Mouse (Mus musculus) intestine, postnatal 0 days (tissue): Measurements from ENCODE around the gene Cd3eap. TPM values are rescaled to one million over a fixed set of nuclear protein-coding genes. Genes with fewer than 3 reads are reported as not detected.

Source experiments
- ATAC-seq: fragments of 200-750 bp; cut with Nextera tagmentation; 2 replicates; pipeline ENCODE4 v1.8.0; 2017; ENCODE audit warnings: mild to moderate bottlenecking, moderate TSS enrichment, moderate library complexity
- H3K27ac ChIP-seq: fragments of 300-500 bp; sonication (generic); 2 replicates; pipeline ENCODE4 v1.5.1; 2014; ENCODE audit warnings: mild to moderate bottlenecking, low read depth, low read length, moderate library complexity
- H3K27me3 ChIP-seq: fragments of 300-500 bp; sonication (generic); replicated peaks from 2 replicates; pipeline ENCODE4 v1.6.1; 2014; ENCODE audit warnings: low read length, mixed read lengths; ENCODE audit not compliant: control insufficient read depth, insufficient read depth
- H3K36me3 ChIP-seq: fragments of 300-500 bp; sonication (generic); 2 replicates; pipeline ENCODE4 v1.6.1; 2014; ENCODE audit warnings: mild to moderate bottlenecking, moderate library complexity; ENCODE audit not compliant: control insufficient read depth, insufficient read depth
- H3K4me1 ChIP-seq: fragments of 300-500 bp; sonication (generic); replicated peaks from 2 replicates; pipeline ENCODE4 v1.6.1; 2014; ENCODE audit warnings: antibody characterized with exemption, low read length, mixed read lengths; ENCODE audit not compliant: control insufficient read depth, insufficient read depth
- H3K4me2 ChIP-seq: fragments of 300-500 bp; sonication (generic); replicated peaks from 2 replicates; pipeline ENCODE4 v1.6.1; 2014; ENCODE audit warnings: low read depth, mild to moderate bottlenecking, moderate library complexity
- H3K4me3 ChIP-seq: fragments of 300-500 bp; sonication (generic); 2 replicates; pipeline ENCODE4 v1.5.1; 2014; ENCODE audit warnings: low read depth, low read length
- H3K9ac ChIP-seq: fragments of 300-500 bp; sonication (generic); 2 replicates; pipeline ENCODE4 v1.6.1; 2014; ENCODE audit warnings: mild to moderate bottlenecking, low read depth, low read length
- H3K9me3 ChIP-seq: fragments of 300-500 bp; sonication (generic); 2 replicates; pipeline ENCODE4 v1.6.1; 2016; ENCODE audit warnings: mixed run types; ENCODE audit not compliant: control insufficient read depth
- CTCF ChIP-seq: sonication (generic); IDR thresholded peaks from 2 replicates; pipeline ENCODE4 v1.5.1; 2016; ENCODE audit warnings: low read depth, mild to moderate bottlenecking, control low read depth, antibody characterized with exemption, moderate library complexity
- WGBS: fragments of 180-500 bp; shearing (Covaris S2); extraction: QIAGEN DNeasy Blood & Tissue Kit; methylation state at CpG from one replicate; pipeline ENCODE4 v1.1.7; 2014; 5-methylcytosine and 5-hydroxymethylcytosine counted together
- polyA plus RNA-seq: library from polyadenylated mRNA; unstranded; fragments of >200 nt; fragmentation: Nextera tagmentation; extraction: Ambion mirVana; gene quantifications from 2 replicates; pipeline ENCODE4 v1.2.1, GENCODE M21; 2015

The Cd3eap gene
- polyA plus RNA-seq, 1 experiment from 2014 or later: 8.3 TPM

GRCm38 (mm10) chr7:19319458-19319857 lies 39.8 kb downstream of the Cd3eap start:
- Histone ChIP-seq H3K27me3 (0 out of 2 replicates have a peak, but pooled peaks cover 14% of the 10 kb centered on the region), H3K9me3 (no peaks in the 10 kb centered on the region), H3K4me3 (peak overlapping the region; percentile 45), H3K9ac (no peak overlapping the region), H3K4me1 (no peaks in the 10 kb centered on the region), H3K36me3 (no peaks in the 10 kb centered on the region), H3K27ac (no peak overlapping the region), H3K4me2 (peak overlapping the region; percentile 79)
- peak; percentile 52 for ATAC-seq
- WGBS: 17% methylated on average over 9 of the region's 9 CpGs
- TF ChIP-seq CTCF: no peak

DNA sequence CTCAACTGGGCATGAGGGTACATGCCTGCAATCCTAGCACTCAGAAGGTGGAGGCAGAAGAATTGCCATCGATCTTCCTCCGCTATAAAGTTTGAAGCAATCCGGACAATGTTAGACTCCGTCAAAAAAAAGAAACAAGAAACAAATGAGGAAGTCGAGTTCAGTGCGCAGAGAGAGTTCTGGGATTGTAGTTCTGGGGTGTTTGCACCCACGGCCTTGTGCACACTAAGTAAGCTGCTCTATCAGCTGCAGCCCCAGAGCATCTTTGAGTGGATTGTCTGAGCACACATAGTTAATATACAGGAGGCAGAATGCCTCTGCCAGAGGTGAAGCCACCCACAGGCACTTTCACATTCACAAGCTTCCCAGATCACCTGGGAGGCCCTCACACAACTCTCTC lies 40.6 kb downstream of the Cd3eap start:
- ATAC-seq: no peak
- no peaks in the 10 kb centered on the region for H3K36me3 ChIP-seq
- H3K4me1 ChIP-seq: no peaks in the 10 kb centered on the region
- TF ChIP-seq CTCF: no peak
- no peak overlapping the region for H3K4me2 ChIP-seq
- H3K27me3 ChIP-seq: 0 out of 2 replicates have a peak, but pooled peaks cover 20% of the 10 kb centered on the region
- no peak overlapping the region for H3K9ac ChIP-seq
- no peak overlapping the region for H3K27ac ChIP-seq
- WGBS: 72% methylated on average over 7 of the region's 7 CpGs
- H3K4me3 ChIP-seq: no peak overlapping the region
- H3K9me3 ChIP-seq: no peaks in the 10 kb centered on the region

DNA sequence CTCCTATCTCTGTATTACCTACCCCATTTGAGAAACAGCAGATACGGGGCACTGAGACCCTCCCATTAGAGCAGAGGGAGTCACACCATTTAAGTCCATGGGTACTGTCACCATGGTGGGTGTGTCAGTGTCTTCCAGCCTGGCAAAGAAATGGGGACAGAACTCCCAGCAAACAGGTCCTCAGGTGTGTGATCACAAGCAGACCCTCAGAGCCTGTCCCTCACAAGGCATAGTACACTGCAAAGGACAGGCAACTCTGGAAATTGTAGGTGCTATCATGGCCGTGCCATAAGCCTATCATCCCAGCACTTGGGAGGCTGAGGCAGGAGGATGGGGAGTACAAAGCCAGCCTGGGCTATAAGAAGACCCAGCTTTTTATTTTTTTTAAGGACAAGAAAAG lies 41.1 kb downstream of the Cd3eap start:
- Histone ChIP-seq H3K4me1 (no peaks in the 10 kb centered on the region), H3K9me3 (no peaks in the 10 kb centered on the region), H3K27me3 (0 out of 2 replicates have a peak, but pooled peaks cover 20% of the 10 kb centered on the region), H3K27ac (no peak overlapping the region), H3K9ac (no peak overlapping the region), H3K4me2 (no peak overlapping the region), H3K36me3 (no peaks in the 10 kb centered on the region), H3K4me3 (no peak overlapping the region)
- no peak for TF ChIP-seq CTCF
- ATAC-seq: no peak
- WGBS: 75% methylated on average over 2 of the region's 2 CpGs

GRCm38 (mm10) chr7:19316451-19317161 lies 42.7 kb downstream of the Cd3eap start:
- 49% methylated on average over 14 of the region's 14 CpGs for WGBS
- Histone ChIP-seq H3K4me1 (no peaks in the 10 kb centered on the region), H3K36me3 (no peaks in the 10 kb centered on the region), H3K27me3 (0 out of 2 replicates have a peak, but pooled peaks cover 13% of the 10 kb centered on the region), H3K4me2 (no peak overlapping the region), H3K9me3 (no peaks in the 10 kb centered on the region), H3K4me3 (no peak overlapping the region), H3K27ac (no peak overlapping the region), H3K9ac (no peak overlapping the region)
- TF ChIP-seq CTCF: no peak
- no peak for ATAC-seq

DNA sequence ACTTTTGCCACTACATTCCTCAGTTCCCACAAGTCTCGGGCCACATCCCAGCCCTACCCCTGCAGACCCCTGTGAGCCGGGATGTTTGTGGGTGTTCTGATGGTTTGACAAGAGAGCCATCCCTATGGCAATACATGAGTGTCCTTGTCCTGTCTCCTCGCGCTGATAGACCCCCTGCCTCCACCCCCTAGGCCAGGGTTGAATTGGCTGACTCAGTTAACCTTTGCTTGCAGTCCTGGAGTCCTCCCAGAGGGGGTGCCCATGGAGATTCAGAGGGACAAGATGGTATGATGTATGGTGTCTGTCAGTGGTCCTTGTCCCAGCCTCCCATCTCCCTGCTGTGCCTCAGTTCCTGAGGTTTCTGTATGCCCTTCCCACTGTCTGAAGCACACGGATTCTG lies 45.2 kb downstream of the Cd3eap start:
- WGBS: 46% methylated on average over 5 of the region's 5 CpGs

GRCm38 (mm10) chr7:19311991-19312390 lies 47.3 kb downstream of the Cd3eap start:
- H3K27ac ChIP-seq: no peak overlapping the region

More for the DNA sequence above, 45.2 kb downstream of the Cd3eap start:
- Histone ChIP-seq H3K4me1 (no peaks in the 10 kb centered on the region), H3K36me3 (no peaks in the 10 kb centered on the region), H3K4me2 (no peak overlapping the region), H3K4me3 (no peak overlapping the region), H3K27me3 (0 out of 2 replicates have a peak, but pooled peaks cover 13% of the 10 kb centered on the region), H3K9ac (no peak overlapping the region), H3K27ac (no peak overlapping the region), H3K9me3 (no peaks in the 10 kb centered on the region)
- no peak for TF ChIP-seq CTCF
- no peak for ATAC-seq

More at GRCm38 (mm10) chr7:19311991-19312390, 47.3 kb downstream of the Cd3eap start:
- Histone ChIP-seq H3K36me3 (no peaks in the 10 kb centered on the region), H3K4me1 (no peaks in the 10 kb centered on the region), H3K4me3 (no peak overlapping the region), H3K4me2 (no peak overlapping the region), H3K9ac (no peak overlapping the region), H3K9me3 (no peaks in the 10 kb centered on the region), H3K27me3 (peaks cover 12% of the 10 kb centered on the region)
- TF ChIP-seq CTCF: no peak
- ATAC-seq: no peak
- 33% methylated on average over 4 of the region's 4 CpGs for WGBS
